Mouse (Mus musculus): Measurements from ENCODE around the gene Nr2f2. TPM values are rescaled to one million over a fixed set of nuclear protein-coding genes. Genes with fewer than 3 reads are reported as not detected.
A peak's percentile ranks its signal among the peaks of the same experiment; 100 is the strongest.

The Nr2f2 gene
- polyA plus RNA-seq, 1 experiment from 2014 or later = 79.5 TPM

DNA sequence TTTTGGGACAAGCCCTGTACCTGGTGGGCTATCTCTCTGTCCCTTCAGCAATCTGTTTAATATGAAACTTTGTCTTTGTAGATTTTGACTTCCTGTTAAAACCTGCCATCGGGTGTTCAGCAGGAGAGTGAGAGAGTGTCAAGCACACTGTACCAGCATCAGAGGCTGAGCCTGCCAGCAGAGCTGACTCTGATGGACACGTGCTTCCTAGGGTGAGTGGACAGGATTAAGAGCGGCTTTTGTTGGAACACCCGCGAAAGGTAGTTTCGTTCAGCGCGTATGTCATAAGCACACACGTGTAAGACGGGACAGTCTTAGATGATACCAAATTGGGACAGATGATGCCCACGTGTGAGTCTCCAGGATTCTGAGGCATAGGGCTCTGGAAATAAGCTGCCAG lies 40.0 kb upstream of the Nr2f2 start:
- no peaks in the 10 kb centered on the region; the same call in 1 of the 2 replicates for H3K4me1 ChIP-seq (ENCODE audit: control insufficient read depth, insufficient read depth, low read length)
- no peak overlapping the region for H3K4me2 ChIP-seq (ENCODE audit: low read depth, severe bottlenecking)
- no peak overlapping the region for H3K9ac ChIP-seq (ENCODE audit: low read length)
- no peak overlapping the region for H3K4me3 ChIP-seq (ENCODE audit: low read depth, low read length)
- no peak overlapping the region for H3K27ac ChIP-seq (replicated peaks; ENCODE audit: low read depth, low read length)
- no peaks in the 10 kb centered on the region for H3K36me3 ChIP-seq (ENCODE audit: control insufficient read depth, insufficient read depth, low read length)
- ATAC-seq (ENCODE audit: insufficient number of reproducible peaks, low FRiP score, low TSS enrichment, low read depth) = no peak
- DNase-seq (ENCODE audit: low spot score) = no peak
- no peaks in the 10 kb centered on the region for H3K9me3 ChIP-seq (ENCODE audit: control insufficient read depth, low read length)
- H3K27me3 ChIP-seq (ENCODE audit: control insufficient read depth, insufficient read depth, low read length) = no peaks in the 10 kb centered on the region
- 92% methylated on average over 11 of the region's 11 CpGs for WGBS

DNA sequence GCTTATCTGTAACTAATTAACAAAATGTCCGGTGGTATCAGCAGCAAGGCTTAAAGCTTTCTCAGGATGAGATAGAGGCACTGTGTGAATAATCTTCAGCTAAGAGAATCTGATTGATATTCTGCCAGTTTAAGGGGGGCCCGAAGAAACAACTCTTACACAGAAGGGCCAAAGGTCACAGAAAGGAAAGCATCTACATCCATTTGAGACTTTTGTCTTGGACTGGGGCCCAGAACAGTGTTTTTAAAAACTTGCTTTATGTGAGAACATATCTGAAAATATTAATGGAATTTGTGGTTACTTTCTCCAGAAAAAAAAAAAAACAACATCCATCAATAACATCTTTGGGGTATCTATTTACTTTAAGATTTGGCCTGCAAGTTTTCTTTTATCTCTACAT lies 38.9 kb upstream of the Nr2f2 start:
- H3K9me3 ChIP-seq (ENCODE audit: control insufficient read depth, low read length) = no peaks in the 10 kb centered on the region
- 72% methylated on average over 2 of the region's 2 CpGs for WGBS
- ATAC-seq (ENCODE audit: insufficient number of reproducible peaks, low FRiP score, low TSS enrichment, low read depth) (no peak), DNase-seq (ENCODE audit: low spot score) (no peak)
- H3K4me1 ChIP-seq (ENCODE audit: control insufficient read depth, insufficient read depth, low read length) = no peaks in the 10 kb centered on the region; the same call in 1 of the 2 replicates
- no peak overlapping the region for H3K4me3 ChIP-seq (ENCODE audit: low read depth, low read length)
- no peaks in the 10 kb centered on the region for H3K36me3 ChIP-seq (ENCODE audit: control insufficient read depth, insufficient read depth, low read length)
- no peak overlapping the region for H3K27ac ChIP-seq (replicated peaks; ENCODE audit: low read depth, low read length)
- no peak overlapping the region for H3K4me2 ChIP-seq (ENCODE audit: low read depth, severe bottlenecking)
- no peak overlapping the region for H3K9ac ChIP-seq (ENCODE audit: low read length)
- H3K27me3 ChIP-seq (ENCODE audit: control insufficient read depth, insufficient read depth, low read length) = no peaks in the 10 kb centered on the region

DNA sequence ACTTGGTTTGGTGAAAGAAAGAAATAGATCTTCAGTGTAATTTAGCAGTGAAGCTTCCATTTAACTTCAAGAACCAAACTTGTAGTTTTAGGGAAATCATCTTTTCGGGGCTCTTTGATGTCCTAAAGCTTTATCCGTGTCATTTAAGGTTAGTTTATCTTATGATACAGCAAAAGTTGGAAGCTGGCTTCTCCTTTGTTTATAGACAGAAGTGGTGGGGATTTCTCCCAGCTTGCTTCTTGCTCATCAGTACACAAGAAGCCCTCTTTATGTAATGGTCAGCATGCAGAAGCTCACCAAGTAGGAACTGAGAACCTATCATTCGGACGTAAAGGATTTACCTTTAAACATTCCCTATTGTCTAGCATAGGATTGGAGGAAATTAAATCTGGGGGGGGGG lies 16.3 kb upstream of the Nr2f2 start:
- no peaks in the 10 kb centered on the region for H3K27me3 ChIP-seq (ENCODE audit: control insufficient read depth, insufficient read depth, low read length)
- H3K4me1 ChIP-seq (ENCODE audit: control insufficient read depth, insufficient read depth, low read length) = no peaks in the 10 kb centered on the region
- H3K27ac ChIP-seq (replicated peaks; ENCODE audit: low read depth, low read length) = no peak overlapping the region
- H3K4me3 ChIP-seq (ENCODE audit: low read depth, low read length) = no peak overlapping the region
- no peak overlapping the region for H3K9ac ChIP-seq (ENCODE audit: low read length)
- DNase-seq (ENCODE audit: low spot score) (no peak), ATAC-seq (ENCODE audit: insufficient number of reproducible peaks, low FRiP score, low TSS enrichment, low read depth) (no peak)
- H3K4me2 ChIP-seq (ENCODE audit: low read depth, severe bottlenecking) = no peak overlapping the region
- WGBS = 84% methylated on average over 4 of the region's 4 CpGs
- H3K9me3 ChIP-seq (ENCODE audit: control insufficient read depth, low read length) = no peaks in the 10 kb centered on the region
- no peaks in the 10 kb centered on the region for H3K36me3 ChIP-seq (ENCODE audit: control insufficient read depth, insufficient read depth, low read length)

DNA sequence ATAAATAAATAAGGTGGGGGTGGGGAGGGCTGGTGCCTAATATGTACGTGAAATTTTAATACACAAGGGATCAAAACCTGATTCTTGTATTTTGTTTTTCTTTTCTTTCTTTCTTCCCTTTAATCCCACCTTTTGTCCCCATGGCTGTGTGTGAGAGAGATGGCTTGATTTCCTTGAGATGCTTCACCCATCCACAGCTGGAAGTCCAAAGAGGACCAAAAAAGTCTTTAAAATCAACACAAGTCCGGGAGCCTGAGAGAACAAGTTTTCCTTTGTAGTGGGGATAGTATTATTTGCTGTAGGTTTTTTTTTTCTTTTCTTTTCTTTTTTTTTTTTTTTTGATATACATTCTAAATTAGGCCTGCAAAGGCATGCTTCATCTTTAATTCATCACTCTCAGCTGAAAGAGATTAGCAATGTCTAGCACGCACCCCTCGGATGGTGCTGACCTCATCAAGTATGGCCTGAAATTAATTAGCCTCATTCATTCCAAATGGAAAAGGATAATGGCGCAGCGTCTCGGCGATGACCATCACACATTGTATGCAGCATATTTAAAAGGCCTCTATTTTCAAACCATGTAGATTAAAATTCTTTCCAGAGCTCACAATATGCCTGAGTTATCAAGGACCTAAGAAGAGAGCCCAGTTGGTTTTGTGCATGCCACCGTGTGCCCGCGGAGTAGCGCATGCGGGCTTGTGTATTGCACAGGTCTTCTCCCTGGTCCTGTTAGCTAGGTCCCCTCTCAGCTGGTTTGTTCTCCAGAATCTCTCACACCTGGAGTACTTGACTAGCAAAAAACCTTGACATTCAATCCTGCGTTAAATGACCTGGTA lies 15.1 kb upstream of the Nr2f2 start:
- H3K4me2 ChIP-seq (ENCODE audit: low read depth, severe bottlenecking) = no peak overlapping the region
- no peaks in the 10 kb centered on the region for H3K27me3 ChIP-seq (ENCODE audit: control insufficient read depth, insufficient read depth, low read length)
- no peak overlapping the region for H3K4me3 ChIP-seq (ENCODE audit: low read depth, low read length)
- no peak for DNase-seq (ENCODE audit: low spot score)
- no peak overlapping the region for H3K9ac ChIP-seq (ENCODE audit: low read length)
- 89% methylated on average over 14 of the region's 14 CpGs for WGBS
- no peak for ATAC-seq (ENCODE audit: insufficient number of reproducible peaks, low FRiP score, low TSS enrichment, low read depth)
- no peaks in the 10 kb centered on the region for H3K9me3 ChIP-seq (ENCODE audit: control insufficient read depth, low read length)
- H3K4me1 ChIP-seq (ENCODE audit: control insufficient read depth, insufficient read depth, low read length) = no peaks in the 10 kb centered on the region
- H3K27ac ChIP-seq (replicated peaks; ENCODE audit: low read depth, low read length) = no peak overlapping the region
- H3K36me3 ChIP-seq (ENCODE audit: control insufficient read depth, insufficient read depth, low read length) = no peaks in the 10 kb centered on the region

DNA sequence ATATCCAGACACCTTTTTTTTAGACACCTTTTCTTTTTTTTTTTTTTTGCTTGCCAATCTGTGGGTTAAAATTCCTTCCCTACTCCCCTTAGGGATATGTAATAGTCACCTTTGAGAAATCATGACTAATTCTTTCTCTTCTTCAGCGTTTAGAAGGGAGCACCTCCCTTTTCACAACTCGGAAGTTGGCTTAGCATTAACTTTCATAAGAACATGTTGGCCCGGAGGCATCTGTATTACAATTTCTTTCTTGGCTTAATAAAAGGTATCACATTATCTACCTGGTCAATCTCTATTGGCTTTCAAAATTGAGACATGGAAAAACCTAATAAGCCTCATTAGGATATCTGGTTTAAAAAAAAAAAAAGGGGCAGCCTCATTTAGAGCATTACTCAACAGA lies 14.4 kb upstream of the Nr2f2 start:
- Histone ChIP-seq H3K9me3 (ENCODE audit: control insufficient read depth, low read length) (no peaks in the 10 kb centered on the region), H3K4me1 (ENCODE audit: control insufficient read depth, insufficient read depth, low read length) (no peaks in the 10 kb centered on the region), H3K27me3 (ENCODE audit: control insufficient read depth, insufficient read depth, low read length) (no peaks in the 10 kb centered on the region), H3K9ac (ENCODE audit: low read length) (no peak overlapping the region), H3K27ac (replicated peaks; ENCODE audit: low read depth, low read length) (no peak overlapping the region), H3K4me2 (ENCODE audit: low read depth, severe bottlenecking) (no peak overlapping the region), H3K36me3 (ENCODE audit: control insufficient read depth, insufficient read depth, low read length) (no peaks in the 10 kb centered on the region), H3K4me3 (ENCODE audit: low read depth, low read length) (no peak overlapping the region)
- no peak for ATAC-seq (ENCODE audit: insufficient number of reproducible peaks, low FRiP score, low TSS enrichment, low read depth)
- no peak for DNase-seq (ENCODE audit: low spot score)
- 87% methylated on average over 3 of the region's 3 CpGs for WGBS

DNA sequence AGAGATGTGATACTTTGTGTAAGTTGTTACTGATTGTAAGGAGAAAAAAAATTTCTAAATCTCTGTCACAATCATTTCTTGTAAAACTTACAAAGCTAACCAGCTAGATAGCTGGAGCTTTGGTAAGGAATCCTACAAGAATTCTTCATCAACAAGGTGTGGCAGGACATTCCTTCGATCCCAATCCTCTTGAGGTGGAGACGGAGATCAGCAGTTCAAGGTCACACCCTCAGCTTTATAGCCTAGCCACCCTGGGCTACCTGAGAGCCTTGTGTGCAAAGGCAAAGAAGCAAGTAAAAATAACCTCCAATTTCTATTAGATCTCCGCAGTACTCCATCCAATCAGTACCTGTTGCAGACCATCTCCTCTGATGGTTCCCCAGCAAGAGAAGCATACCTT lies 13.7 kb upstream of the Nr2f2 start:
- Histone ChIP-seq H3K4me2 (ENCODE audit: low read depth, severe bottlenecking) (no peak overlapping the region), H3K9me3 (ENCODE audit: control insufficient read depth, low read length) (no peaks in the 10 kb centered on the region), H3K9ac (ENCODE audit: low read length) (no peak overlapping the region), H3K4me1 (ENCODE audit: control insufficient read depth, insufficient read depth, low read length) (no peaks in the 10 kb centered on the region), H3K27ac (replicated peaks; ENCODE audit: low read depth, low read length) (no peak overlapping the region), H3K27me3 (ENCODE audit: control insufficient read depth, insufficient read depth, low read length) (no peaks in the 10 kb centered on the region), H3K4me3 (ENCODE audit: low read depth, low read length) (no peak overlapping the region), H3K36me3 (ENCODE audit: control insufficient read depth, insufficient read depth, low read length) (no peaks in the 10 kb centered on the region)
- no peak for ATAC-seq (ENCODE audit: insufficient number of reproducible peaks, low FRiP score, low TSS enrichment, low read depth)
- WGBS = 92% methylated on average over 3 of the region's 3 CpGs
- DNase-seq (ENCODE audit: low spot score) = no peak

DNA sequence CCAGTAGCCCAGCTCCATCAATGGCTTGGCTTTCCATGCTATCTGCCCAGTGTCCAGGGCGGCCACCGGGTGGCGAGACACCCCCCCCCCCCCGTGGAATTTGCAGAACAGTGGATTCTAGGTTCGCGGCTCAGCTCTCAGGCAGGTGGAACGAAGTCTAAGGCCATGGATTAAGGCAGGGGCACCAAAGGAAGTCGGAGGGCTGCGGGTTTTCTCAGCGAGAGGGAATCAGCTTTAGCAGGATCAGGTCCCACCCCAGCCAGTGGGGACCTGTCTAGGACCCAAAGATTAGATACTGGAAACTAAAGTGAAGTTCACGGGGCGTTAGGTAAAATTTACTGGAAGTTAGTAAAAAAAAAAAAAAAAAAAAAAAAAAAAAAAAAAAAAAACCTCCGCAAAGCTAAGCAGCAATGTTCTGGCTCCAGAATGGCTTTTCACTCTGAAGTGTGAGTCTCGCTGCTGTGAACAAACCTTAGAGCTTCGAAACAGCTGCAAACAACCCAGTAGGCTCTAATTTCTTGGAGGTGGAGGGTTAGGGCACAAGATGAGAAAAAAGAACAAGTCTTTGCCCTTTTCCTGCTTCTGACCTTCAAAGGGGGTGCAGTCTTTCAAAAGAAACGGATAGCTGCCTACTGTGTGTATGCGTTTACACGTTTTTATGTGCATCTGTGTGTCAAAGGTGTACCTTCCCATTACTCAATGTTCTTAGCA lies 4.2 kb upstream of the Nr2f2 start:
- Histone ChIP-seq H3K4me2 (ENCODE audit: low read depth, severe bottlenecking) (peak overlapping the region; percentile 60; the same call in 1 of the 2 replicates), H3K36me3 (ENCODE audit: control insufficient read depth, insufficient read depth, low read length) (no peaks in the 10 kb centered on the region), H3K4me3 (ENCODE audit: low read depth, low read length) (no peak overlapping the region), H3K4me1 (ENCODE audit: control insufficient read depth, insufficient read depth, low read length) (peaks cover 23% of the 10 kb centered on the region), H3K27ac (replicated peaks; ENCODE audit: low read depth, low read length) (no peak overlapping the region), H3K9me3 (ENCODE audit: control insufficient read depth, low read length) (no peaks in the 10 kb centered on the region), H3K9ac (ENCODE audit: low read length) (no peak overlapping the region), H3K27me3 (ENCODE audit: control insufficient read depth, insufficient read depth, low read length) (peaks cover 37% of the 10 kb centered on the region)
- 3% methylated on average over 18 of the region's 18 CpGs for WGBS
- ATAC-seq (ENCODE audit: insufficient number of reproducible peaks, low FRiP score, low TSS enrichment, low read depth) = no peak
- peak; percentile 56 for DNase-seq (ENCODE audit: low spot score)

DNA sequence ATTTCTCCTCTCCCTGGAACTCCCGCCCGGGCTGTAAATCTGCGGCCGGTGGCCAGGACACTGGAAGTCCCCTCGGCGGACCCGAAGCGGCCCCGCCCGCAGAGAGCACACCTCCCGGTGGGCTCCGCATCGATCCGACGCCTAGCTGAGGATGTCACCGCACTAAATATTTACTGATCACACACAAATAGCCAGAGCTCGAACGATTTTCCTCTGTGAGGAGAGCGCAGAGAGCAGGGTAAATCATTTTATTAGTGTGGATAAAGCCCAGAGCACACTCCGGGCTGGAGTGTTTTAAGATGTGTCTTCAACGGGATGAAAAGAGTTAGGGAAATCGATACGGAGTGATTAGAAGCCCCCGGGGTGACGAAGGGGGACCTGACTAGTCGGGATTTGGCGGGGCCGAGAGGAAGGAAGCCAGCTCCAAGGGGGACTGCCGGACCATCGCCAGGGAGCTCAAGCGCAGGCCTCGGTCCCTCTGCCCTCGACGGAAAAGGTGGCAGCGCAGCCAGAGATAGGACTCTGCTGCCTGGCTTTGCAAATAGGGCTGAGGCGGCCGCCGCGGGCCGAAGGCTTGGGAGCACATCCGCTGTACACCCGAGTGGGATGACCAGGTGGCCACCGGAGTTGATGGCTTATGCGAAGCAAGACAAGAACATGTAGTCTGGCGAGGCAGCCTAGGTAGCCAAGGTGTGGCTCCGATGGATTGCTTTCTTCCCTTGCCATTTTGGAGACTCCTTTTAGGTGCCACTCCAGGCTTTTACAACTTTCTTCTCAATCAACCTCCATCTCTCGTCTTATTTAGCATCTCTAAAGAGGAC lies 3.4 kb upstream of the Nr2f2 start:
- peak overlapping the region; percentile 32 for H3K4me3 ChIP-seq (ENCODE audit: low read depth, low read length)
- H3K4me1 ChIP-seq (ENCODE audit: control insufficient read depth, insufficient read depth, low read length) = peaks cover 23% of the 10 kb centered on the region
- WGBS = under 1% methylated on average over 47 of the region's 47 CpGs
- ATAC-seq (ENCODE audit: insufficient number of reproducible peaks, low FRiP score, low TSS enrichment, low read depth) (no peak), DNase-seq (ENCODE audit: low spot score) (peak; percentile 70)
- peak overlapping the region; percentile 60 for H3K4me2 ChIP-seq (ENCODE audit: low read depth, severe bottlenecking)
- no peaks in the 10 kb centered on the region for H3K36me3 ChIP-seq (ENCODE audit: control insufficient read depth, insufficient read depth, low read length)
- H3K9ac ChIP-seq (ENCODE audit: low read length) = peak overlapping the region; percentile 34; the same call in 1 of the 2 replicates
- no peaks in the 10 kb centered on the region for H3K9me3 ChIP-seq (ENCODE audit: control insufficient read depth, low read length)
- no peak overlapping the region for H3K27ac ChIP-seq (replicated peaks; ENCODE audit: low read depth, low read length)
- H3K27me3 ChIP-seq (ENCODE audit: control insufficient read depth, insufficient read depth, low read length) = peaks cover 37% of the 10 kb centered on the region

Data from limb, embryonic 11.5 days (tissue).